Mouse (Mus musculus): ENCODE results near the gene Fam228b. TPM values are rescaled to one million over a fixed set of nuclear protein-coding genes. Genes with fewer than 3 reads are reported as not detected.
"Not testable (repeated sequence)": the region's sequence is repeated elsewhere in the genome, so short reads cannot be mapped to it uniquely, and the experiment has no call there.

Fam228b gene
- total RNA-seq, 2 experiments from 2014 or later: 21.9 to 26.6 TPM

GRCm38 (mm10) chr12:4744486-4744885 lies 24.6 kb downstream of the Fam228b start:
- DNase-seq (ENCODE audit: low spot score in 2 of 2): peak in 1 of 2 experiments; percentile 11

DNA sequence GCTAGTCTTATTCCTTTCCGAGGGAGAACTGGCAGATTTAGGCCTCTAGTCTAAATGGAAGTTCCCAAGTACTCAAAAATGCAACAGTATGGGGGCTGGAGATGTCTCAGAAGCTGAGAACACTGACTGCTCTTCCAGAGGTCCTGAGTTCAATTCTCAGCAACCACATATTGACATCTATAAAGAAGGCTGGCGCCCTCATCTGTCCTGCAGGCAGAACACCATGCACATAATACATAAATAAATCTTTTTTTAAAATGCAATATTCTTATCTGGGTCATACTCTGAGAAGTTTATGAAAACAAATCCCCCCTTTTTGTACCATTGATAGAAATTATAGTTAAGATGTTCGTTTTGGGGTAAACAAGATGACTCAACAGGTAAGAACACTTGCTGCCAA lies 26.9 kb downstream of the Fam228b start:
- DNase-seq (ENCODE audit: low spot score in 2 of 2): no peak

- no peak for DNase-seq (ENCODE audit: low spot score in 2 of 2)
These were observed 28.2 kb downstream of the Fam228b start for GRCm38 (mm10) chr12:4740823-4741222.

GRCm38 (mm10) chr12:4738031-4738576 lies 31.0 kb downstream of the Fam228b start, which contains the start of gene Fam228a:
Gene Fam228a, minus strand, starts transcription at chr12:4738430.
- DNase-seq (ENCODE audit: low spot score in 2 of 2): no peak

GRCm38 (mm10) chr12:4732332-4732731 lies 36.7 kb downstream of the Fam228b start:
- DNase-seq (ENCODE audit: low spot score in 2 of 2): no peak

DNA sequence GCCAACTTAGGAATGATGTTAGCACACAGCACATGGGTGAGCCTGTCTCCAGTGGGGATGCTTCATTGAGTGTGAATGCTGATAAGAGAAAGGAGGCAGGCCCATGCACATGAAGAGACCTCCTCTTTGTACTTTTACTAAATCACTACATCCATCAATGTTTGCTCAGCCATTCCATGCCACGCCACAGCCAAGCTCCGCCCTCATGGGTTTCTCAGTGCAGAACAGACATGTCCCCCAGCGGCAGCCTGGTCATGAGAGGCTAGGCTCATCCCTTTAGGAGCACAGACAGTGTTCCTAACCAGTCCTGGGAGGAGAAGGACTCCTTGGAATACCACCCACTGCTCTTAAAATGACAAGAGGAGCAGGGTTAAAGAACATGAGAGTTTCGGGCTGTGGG lies 37.4 kb downstream of the Fam228b start:
- no peak for DNase-seq (ENCODE audit: low spot score in 2 of 2)

DNA sequence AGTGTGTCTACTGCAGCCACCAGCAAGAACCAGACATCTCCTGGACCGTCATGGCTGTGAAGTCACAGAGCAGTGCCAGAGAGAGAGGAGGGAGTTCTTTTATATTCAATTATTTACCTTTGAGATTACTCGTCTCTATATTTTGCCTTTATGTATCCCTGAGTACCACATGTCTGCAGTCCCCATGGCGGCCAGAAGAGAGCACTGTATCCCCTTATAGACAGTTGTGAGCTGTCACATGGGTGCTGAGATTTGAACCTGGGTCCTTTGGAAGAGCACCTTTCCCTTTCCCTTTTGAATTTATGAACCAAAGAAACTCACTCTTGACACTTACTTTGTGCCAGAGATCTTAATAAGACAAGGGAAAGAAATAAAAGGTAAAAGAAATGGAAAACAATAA lies 39.9 kb downstream of the Fam228b start:
- DNase-seq (ENCODE audit: low spot score in 2 of 2): no peak

- no peak for DNase-seq (ENCODE audit: low spot score in 2 of 2)
These were observed 49.0 kb downstream of the Fam228b start for GRCm38 (mm10) chr12:4719762-4720754.

- DNase-seq (ENCODE audit: low spot score in 2 of 2): no peak
These were observed 49.9 kb downstream of the Fam228b start for GRCm38 (mm10) chr12:4719066-4719761.

GRCm38 (mm10) chr12:4717417-4717816 lies 51.6 kb downstream of the Fam228b start:
- DNase-seq (ENCODE audit: low spot score in 2 of 2): no peak

GRCm38 (mm10) chr12:4715606-4716005 lies 53.5 kb downstream of the Fam228b start:
- no peak for DNase-seq (ENCODE audit: low spot score in 2 of 2)

- no peak for DNase-seq (ENCODE audit: low spot score in 2 of 2)
These were observed 55.7 kb downstream of the Fam228b start for GRCm38 (mm10) chr12:4713361-4713760.

DNA sequence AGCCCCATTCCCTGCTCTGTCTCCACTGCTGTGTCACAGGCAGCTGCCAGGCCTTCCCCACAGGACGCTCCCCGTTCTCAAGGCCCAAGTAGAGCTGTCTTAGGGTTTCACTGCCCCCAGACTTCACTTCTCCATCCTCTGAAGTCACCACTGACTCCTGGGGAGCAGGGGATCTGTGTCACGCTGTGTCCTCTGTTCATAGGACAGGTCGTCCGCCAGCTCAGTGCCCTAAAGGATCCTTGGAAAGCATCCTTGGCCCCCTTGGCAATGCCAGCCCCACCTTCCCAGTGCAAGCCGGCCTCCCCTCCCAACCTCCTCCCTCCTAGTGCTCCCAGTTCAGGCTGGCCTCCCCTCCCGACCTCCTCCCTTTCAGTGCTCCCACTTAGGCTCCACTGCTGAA lies 59.1 kb downstream of the Fam228b start:
- DNase-seq (ENCODE audit: low spot score in 2 of 2): no peak

DNA sequence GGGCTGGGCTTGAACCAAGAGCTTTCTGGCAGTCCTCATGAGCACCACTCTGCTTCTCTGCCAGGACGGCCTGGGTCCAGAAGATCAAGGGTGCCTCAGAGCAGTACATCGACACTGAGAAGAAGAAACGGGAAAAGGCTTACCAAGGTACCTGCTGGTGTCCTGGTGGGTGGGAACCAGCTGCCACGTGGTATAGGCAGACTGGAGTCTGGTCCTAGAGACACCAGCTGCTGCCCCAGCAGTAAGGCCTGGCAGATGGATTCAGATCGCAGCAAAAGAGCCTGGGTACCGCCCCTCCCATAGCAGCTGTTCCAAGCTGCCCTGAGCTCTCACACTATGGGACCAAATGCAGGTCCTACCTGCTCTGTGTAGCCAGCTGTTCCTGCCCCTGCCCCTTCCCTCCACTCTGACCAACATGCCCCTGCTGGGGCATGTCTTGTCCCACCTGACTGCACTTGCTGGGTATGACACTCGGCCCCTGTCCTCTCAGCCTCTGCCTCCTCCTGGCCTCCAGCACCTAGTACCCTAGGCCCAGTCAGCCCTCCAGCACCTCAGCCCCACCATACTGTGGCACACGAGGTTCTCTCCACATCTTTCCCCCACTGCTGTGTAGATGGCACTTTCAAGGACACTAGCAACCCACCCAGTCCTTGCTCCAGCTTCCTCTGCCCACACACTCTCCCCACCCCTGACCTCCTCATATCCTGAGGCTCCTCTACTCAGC lies 60.0 kb downstream of the Fam228b start:
- DNase-seq (ENCODE audit: low spot score in 2 of 2): no peak

GRCm38 (mm10) chr12:4708296-4708695 lies 60.8 kb downstream of the Fam228b start:
- no peak for DNase-seq (ENCODE audit: low spot score in 2 of 2)

DNA sequence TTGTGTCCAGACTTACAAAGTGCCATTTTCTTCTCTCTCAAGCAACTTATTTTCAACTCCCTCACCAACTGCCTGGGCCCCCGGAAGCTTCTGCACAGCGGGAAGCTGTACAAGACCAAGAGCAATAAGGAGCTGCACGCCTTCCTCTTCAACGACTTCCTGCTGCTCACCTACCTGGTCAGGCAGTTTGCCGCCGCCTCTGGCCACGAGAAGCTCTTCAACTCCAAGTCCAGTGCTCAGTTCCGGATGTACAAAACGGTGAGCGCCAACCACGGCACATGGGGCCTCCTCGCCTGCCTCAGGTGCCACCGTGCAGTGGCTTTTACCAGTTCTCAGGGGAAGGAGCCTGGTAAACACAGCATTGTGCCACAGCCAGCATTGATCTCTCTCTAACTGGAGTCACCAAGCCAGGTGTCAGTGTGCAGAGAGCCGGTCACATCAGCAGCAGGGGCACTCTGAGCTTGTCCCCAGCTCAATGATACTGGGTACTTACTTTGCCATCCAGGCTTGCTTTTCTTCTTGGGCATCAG lies 61.5 kb downstream of the Fam228b start:
- no peak for DNase-seq (ENCODE audit: low spot score in 2 of 2)

DNA sequence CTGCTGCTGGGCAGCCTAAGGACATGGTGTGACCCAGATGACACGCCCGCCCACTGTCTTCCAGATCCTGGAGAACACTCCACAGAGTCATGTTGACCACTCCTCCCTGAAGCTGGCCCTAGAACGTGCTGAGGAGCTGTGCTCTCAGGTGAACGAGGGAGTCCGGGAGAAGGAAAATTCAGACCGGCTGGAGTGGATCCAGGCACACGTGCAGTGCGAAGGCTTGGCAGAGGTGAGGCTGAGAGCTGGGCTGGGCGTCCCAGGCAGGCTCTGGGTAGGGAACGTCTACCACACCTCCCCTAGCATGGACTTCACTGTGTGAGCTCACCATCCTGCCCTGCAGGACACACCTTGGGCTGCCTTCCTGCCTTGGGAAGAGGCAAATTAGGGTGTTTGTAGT lies 62.2 kb downstream of the Fam228b start:
- DNase-seq (ENCODE audit: low spot score in 2 of 2): no peak

DNA sequence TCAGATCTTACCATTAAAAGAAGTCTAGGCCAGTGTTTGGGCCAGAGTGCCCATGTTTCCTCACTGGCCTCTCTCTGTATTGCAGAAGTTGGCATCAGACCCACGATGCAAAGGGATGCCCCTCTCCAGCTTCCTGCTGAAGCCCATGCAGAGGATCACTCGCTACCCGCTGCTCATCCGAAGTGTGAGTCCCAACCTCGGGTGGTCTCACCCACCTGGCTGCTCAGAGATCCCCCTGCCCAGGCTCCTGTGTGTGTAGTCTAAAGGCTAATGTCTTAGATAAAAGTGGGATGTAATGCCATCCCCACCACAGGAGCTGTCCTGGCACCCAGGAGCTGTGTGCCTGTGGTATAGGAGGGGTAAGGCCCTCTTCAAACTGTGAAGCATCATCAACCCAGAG lies 62.9 kb downstream of the Fam228b start:
- DNase-seq (ENCODE audit: low spot score in 2 of 2): no peak

GRCm38 (mm10) chr12:4705626-4706025 lies 63.4 kb downstream of the Fam228b start:
- DNase-seq (ENCODE audit: low spot score in 2 of 2): not testable (repeated sequence)

GRCm38 (mm10) chr12:4694534-4694933 lies 74.5 kb downstream of the Fam228b start:
- no peak for DNase-seq (ENCODE audit: low spot score in 2 of 2)

DNA sequence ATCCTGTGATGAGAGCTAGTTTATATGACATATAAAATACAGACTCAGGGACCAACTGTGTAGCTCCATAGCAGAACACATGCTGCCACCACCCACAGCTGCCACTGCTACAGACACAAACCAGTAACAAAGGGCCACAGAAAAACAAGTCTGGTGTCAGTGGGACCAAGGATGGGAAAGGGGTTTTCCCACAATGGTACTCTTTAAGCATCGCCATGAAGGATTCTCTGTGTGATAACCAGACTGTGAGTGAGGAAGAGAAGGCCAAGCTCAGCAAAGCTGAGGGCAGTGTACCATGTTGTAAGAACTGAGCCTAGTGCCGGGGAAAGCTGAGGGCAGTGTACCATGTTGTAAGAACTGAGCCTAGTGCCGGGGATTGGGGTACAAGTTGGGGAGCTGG lies 77.9 kb downstream of the Fam228b start:
- peak in 1 of 2 experiments; percentile 34 for DNase-seq (ENCODE audit: low spot score in 2 of 2)

All from layer of hippocampus, adult 18-20 months (tissue).